Mouse (Mus musculus): ENCODE measurements around the gene Pif1.

DNA sequence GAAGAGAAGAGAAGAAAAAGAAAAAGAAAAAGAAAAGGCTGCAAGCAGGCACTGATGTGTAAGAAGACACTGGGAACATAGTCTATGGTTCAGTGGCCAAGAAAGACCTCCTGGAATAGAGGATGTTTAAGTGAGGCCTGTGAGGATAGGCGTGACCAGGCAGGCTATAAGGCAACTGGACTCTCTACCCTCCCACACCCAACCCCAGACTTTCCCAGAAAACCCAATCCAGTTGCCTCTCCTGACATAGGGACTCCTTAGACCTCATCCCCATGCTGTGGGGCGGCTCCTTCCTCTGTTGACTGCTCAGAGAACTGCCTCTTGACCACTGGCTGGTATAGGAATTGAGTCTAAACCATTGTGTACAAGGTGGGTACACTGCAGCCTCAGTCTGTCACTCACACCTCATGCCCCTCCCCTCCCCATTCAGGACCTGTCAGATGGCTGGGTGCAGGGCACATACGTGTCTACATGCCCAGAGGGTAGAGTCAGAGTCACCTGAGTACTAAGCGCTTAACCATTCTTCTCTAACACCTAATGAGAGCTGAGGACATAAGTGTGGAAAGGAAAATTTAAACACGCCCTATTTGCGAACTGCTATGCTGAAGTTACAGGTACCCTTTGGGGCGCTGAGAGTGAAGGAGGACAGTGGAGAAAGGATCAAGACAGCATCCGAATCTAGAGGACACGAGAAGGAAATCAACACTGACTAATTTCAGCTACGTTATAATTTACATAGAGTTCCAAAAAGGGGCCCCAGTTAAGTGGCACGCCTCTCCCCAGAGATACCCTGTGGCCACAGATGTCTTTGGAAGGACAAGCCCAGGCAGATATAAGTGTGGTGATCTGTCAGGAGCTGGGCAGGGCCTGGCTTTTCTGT lies 12.2 kb upstream of the Pif1 start:
- TF ChIP-seq POLR2A (IDR thresholded peaks at IDR 0.05; ENCODE audit: low read depth, low read length) (no peak), CTCF (conservative IDR thresholded peaks at IDR 0.05; ENCODE audit: insufficient read depth, insufficient read length, low read depth, low read length) (no peak)
